Mouse (Mus musculus): ENCODE measurements around the gene Nxpe3. TPM values are rescaled to one million over a fixed set of nuclear protein-coding genes. Genes with fewer than 3 reads are reported as not detected.
A peak's percentile ranks its signal among the peaks of the same experiment; 100 is the strongest.
"Not testable (repeated sequence)": the region's sequence is repeated elsewhere in the genome, so short reads cannot be mapped to it uniquely, and the experiment has no call there.

Gene Nxpe3
- polyA plus RNA-seq, 1 experiment from 2014 or later, result 2.1 TPM

DNA sequence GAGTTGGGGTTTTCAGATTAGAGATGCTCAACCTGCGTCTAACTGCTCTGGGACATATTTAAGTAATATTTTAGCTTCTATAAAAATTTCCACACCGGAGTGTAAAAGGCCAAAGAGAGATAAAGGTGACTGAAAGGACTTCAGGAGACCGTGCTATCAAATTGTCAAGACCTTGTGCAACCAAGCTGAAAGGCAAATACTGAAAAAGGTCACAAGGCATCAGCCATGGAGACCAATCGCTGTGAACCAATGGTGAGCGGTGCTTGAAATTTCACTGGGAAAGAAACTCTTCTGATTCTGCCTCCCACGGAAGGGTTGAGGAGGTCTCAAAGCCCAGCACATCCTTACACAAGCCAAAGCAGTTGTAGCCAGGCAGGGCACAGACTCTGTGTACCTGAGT, 53.6 kb downstream of the Nxpe3 start:
- Histone ChIP-seq H3K4me2 (replicated peaks; ENCODE audit: low read depth, low read length) (no peak overlapping the region), H3K9me3 (ENCODE audit: low read length) (peaks cover 4% of the 10 kb centered on the region; the same call in 1 of the 2 replicates), H3K27ac (ENCODE audit: low read length) (no peak overlapping the region), H3K27me3 (ENCODE audit: insufficient read depth, low read length) (no peaks in the 10 kb centered on the region), H3K4me1 (ENCODE audit: insufficient read depth, low read length) (peaks cover 7% of the 10 kb centered on the region; the same call in 1 of the 2 replicates), H3K36me3 (ENCODE audit: insufficient read depth, low read length) (peaks cover 10% of the 10 kb centered on the region), H3K4me3 (ENCODE audit: low read length) (no peak overlapping the region), H3K9ac (replicated peaks; ENCODE audit: low read length) (no peak overlapping the region)
- ATAC-seq (ENCODE audit: low FRiP score, low TSS enrichment), result no peak
- 83% methylated on average over 6 of the region's 6 CpGs for WGBS

DNA sequence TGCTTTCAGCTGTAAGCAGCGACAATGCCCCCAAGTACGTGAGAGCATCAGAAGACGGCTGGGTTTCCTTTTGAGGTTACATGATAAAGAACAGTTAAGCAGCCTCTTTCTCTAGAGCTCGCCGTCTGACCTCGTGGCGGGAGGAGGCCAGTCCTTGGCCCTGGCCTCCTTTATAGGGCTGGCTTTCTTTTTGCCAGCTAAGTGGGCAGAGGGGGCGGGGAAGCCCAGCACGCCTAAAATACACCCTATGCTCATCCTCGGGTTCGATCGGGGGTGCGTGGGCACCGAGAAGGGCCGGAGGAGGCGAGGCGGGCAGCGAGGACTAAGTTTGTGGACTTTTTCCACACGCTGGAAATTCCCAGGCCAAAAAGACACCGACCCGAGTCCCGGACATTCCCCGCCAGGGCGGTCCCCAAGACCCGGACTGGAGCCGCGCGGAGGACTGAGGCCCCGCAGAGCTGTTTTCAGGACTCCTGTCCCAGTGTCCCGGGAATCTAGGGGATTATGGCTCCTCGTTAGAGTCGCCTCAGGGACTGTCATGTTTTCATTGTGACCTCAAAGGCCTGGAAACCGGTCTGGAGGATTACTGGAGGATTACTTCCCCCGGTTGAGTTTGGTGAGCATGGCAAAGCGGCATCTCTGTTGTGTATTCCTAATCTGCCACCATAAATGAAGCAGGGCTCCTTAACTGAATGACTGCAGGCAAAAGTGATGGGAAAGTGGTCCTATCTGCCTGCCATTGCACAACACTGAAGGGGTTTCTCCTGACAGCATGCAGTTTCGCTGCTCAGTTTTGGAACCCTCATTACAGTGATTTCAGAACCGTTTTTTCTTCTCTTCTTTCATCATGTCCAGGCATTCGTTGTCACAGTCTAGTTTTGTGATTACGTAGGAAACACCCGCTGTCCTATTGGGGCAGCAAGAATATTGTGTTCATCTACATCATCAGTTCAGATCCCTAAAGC, 56.3 kb downstream of the Nxpe3 start, which contains the start of gene Nfkbiz:
TSS of gene Nfkbiz (minus strand) at position 390 of the 965 bp plus-strand sequence.
- Histone ChIP-seq H3K36me3 (ENCODE audit: insufficient read depth, low read length) (peaks cover under 1% of the 10 kb centered on the region), H3K4me3 (ENCODE audit: low read length) (peak within 1 kb of the TSS; percentile 66), H3K4me2 (replicated peaks; ENCODE audit: low read depth, low read length) (peak within 1 kb of the TSS; percentile 71), H3K9ac (replicated peaks; ENCODE audit: low read length) (peak within 1 kb of the TSS; percentile 94), H3K4me1 (ENCODE audit: insufficient read depth, low read length) (peaks cover 7% of the 10 kb centered on the region; the same call in 1 of the 2 replicates), H3K27me3 (ENCODE audit: insufficient read depth, low read length) (no peaks in the 10 kb centered on the region), H3K9me3 (ENCODE audit: low read length) (no peaks in the 10 kb centered on the region), H3K27ac (ENCODE audit: low read length) (peak within 1 kb of the TSS; percentile 90)
- peak; percentile 96 for ATAC-seq (ENCODE audit: low FRiP score, low TSS enrichment)
- WGBS, result under 1% methylated on average over 40 of the region's 40 CpGs

GRCm38 (mm10) chr16:55838129-55838509, 57.0 kb downstream of the Nxpe3 start:
- peak overlapping the region; percentile 90 for H3K27ac ChIP-seq (ENCODE audit: low read length)
- ATAC-seq (ENCODE audit: low FRiP score, low TSS enrichment), result no peak
- H3K9ac ChIP-seq (replicated peaks; ENCODE audit: low read length), result peak overlapping the region; percentile 94
- no peaks in the 10 kb centered on the region for H3K9me3 ChIP-seq (ENCODE audit: low read length)
- peaks cover 7% of the 10 kb centered on the region; the same call in 1 of the 2 replicates for H3K4me1 ChIP-seq (ENCODE audit: insufficient read depth, low read length)
- H3K4me3 ChIP-seq (ENCODE audit: low read length), result peak overlapping the region; percentile 66
- no peaks in the 10 kb centered on the region for H3K27me3 ChIP-seq (ENCODE audit: insufficient read depth, low read length)
- 9% methylated on average over 3 of the region's 3 CpGs for WGBS
- H3K4me2 ChIP-seq (replicated peaks; ENCODE audit: low read depth, low read length), result peak overlapping the region; percentile 71
- no peaks in the 10 kb centered on the region for H3K36me3 ChIP-seq (ENCODE audit: insufficient read depth, low read length)

- peak overlapping the region; percentile 71; the same call in 1 of the 2 replicates for H3K4me2 ChIP-seq (replicated peaks; ENCODE audit: low read depth, low read length)
- H3K4me1 ChIP-seq (ENCODE audit: insufficient read depth, low read length); H3K36me3 ChIP-seq (ENCODE audit: insufficient read depth, low read length); H3K27ac ChIP-seq (ENCODE audit: low read length); H3K9me3 ChIP-seq (ENCODE audit: low read length); H3K27me3 ChIP-seq (ENCODE audit: insufficient read depth, low read length); ATAC-seq (ENCODE audit: low FRiP score, low TSS enrichment); H3K9ac ChIP-seq (replicated peaks; ENCODE audit: low read length): not testable (repeated sequence)
- 88% methylated on average over 8 of the region's 8 CpGs for WGBS
- peak overlapping the region; percentile 66; the same call in 1 of the 2 replicates for H3K4me3 ChIP-seq (ENCODE audit: low read length)
Observed at GRCm38 (mm10) chr16:55837653-55838052, 57.4 kb downstream of the Nxpe3 start.

- no peaks in the 10 kb centered on the region for H3K36me3 ChIP-seq (ENCODE audit: insufficient read depth, low read length)
- H3K4me2 ChIP-seq (replicated peaks; ENCODE audit: low read depth, low read length), result no peak overlapping the region
- no peak overlapping the region for H3K27ac ChIP-seq (ENCODE audit: low read length)
- no peaks in the 10 kb centered on the region for H3K27me3 ChIP-seq (ENCODE audit: insufficient read depth, low read length)
- WGBS, result 73% methylated on average over 2 of the region's 2 CpGs
- peaks cover 7% of the 10 kb centered on the region; the same call in 1 of the 2 replicates for H3K4me1 ChIP-seq (ENCODE audit: insufficient read depth, low read length)
- no peak overlapping the region for H3K9ac ChIP-seq (replicated peaks; ENCODE audit: low read length)
- H3K4me3 ChIP-seq (ENCODE audit: low read length), result no peak overlapping the region
- ATAC-seq (ENCODE audit: low FRiP score, low TSS enrichment), result no peak
- H3K9me3 ChIP-seq (ENCODE audit: low read length), result no peaks in the 10 kb centered on the region
Observed at GRCm38 (mm10) chr16:55837168-55837567, 57.9 kb downstream of the Nxpe3 start.

GRCm38 (mm10) chr16:55835798-55836197, 59.3 kb downstream of the Nxpe3 start:
- Histone ChIP-seq H3K27ac (ENCODE audit: low read length) (no peak overlapping the region), H3K4me3 (ENCODE audit: low read length) (no peak overlapping the region), H3K4me2 (replicated peaks; ENCODE audit: low read depth, low read length) (no peak overlapping the region), H3K9me3 (ENCODE audit: low read length) (no peaks in the 10 kb centered on the region), H3K4me1 (ENCODE audit: insufficient read depth, low read length) (peaks cover 7% of the 10 kb centered on the region; the same call in 1 of the 2 replicates), H3K27me3 (ENCODE audit: insufficient read depth, low read length) (no peaks in the 10 kb centered on the region), H3K9ac (replicated peaks; ENCODE audit: low read length) (no peak overlapping the region), H3K36me3 (ENCODE audit: insufficient read depth, low read length) (no peaks in the 10 kb centered on the region)
- ATAC-seq (ENCODE audit: low FRiP score, low TSS enrichment), result no peak

DNA sequence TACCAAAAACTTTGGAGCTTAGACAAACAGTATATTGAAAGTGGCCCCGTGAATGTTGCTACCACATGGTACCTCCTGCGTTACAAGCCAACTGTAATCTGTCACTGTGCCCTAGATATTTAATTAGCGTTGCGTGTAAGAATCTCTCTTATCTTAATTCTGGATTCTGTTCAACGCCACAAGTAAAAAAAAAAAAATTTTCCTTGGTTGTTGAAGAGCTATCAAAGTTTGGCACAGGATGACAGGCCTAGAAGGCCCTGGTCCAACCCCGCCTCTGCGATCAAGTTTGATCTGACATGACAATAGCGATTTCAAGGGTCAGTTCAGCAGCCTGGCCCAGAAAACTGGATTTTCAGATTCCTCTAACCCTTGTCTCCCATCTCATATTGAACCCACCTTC, 62.5 kb downstream of the Nxpe3 start:
- H3K36me3 ChIP-seq (ENCODE audit: insufficient read depth, low read length), result no peaks in the 10 kb centered on the region
- H3K27ac ChIP-seq (ENCODE audit: low read length), result no peak overlapping the region
- no peaks in the 10 kb centered on the region for H3K27me3 ChIP-seq (ENCODE audit: insufficient read depth, low read length)
- whole genome bisulfite sequencing, result 94% methylated on average over 8 of the region's 8 CpGs
- H3K9ac ChIP-seq (replicated peaks; ENCODE audit: low read length), result no peak overlapping the region
- H3K9me3 ChIP-seq (ENCODE audit: low read length), result no peaks in the 10 kb centered on the region
- no peak for ATAC-seq (ENCODE audit: low FRiP score, low TSS enrichment)
- H3K4me2 ChIP-seq (replicated peaks; ENCODE audit: low read depth, low read length), result no peak overlapping the region
- no peak overlapping the region for H3K4me3 ChIP-seq (ENCODE audit: low read length)
- H3K4me1 ChIP-seq (ENCODE audit: insufficient read depth, low read length), result no peaks in the 10 kb centered on the region

DNA sequence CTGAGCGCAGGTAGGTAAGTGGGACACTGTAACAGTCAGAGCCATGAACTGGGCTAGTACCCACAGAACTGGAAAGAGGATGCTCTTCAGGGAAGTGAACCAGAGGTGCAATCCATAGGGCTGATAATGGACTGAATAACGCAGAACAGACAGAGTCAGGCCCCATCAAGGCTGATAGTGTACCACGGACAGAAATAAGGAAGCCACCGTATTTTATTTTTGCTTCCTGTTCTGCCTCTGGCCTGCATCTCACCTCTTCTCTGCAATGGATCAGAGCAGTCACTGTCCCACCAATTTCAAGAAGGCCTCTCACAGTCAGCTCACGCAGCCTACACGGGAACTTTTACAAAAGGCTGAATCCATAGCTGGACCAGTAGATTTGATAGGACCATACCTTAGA, 63.0 kb downstream of the Nxpe3 start:
- no peaks in the 10 kb centered on the region for H3K27me3 ChIP-seq (ENCODE audit: insufficient read depth, low read length)
- no peaks in the 10 kb centered on the region for H3K9me3 ChIP-seq (ENCODE audit: low read length)
- 92% methylated on average over 6 of the region's 6 CpGs for WGBS
- H3K9ac ChIP-seq (replicated peaks; ENCODE audit: low read length), result no peak overlapping the region
- H3K4me3 ChIP-seq (ENCODE audit: low read length), result no peak overlapping the region
- H3K27ac ChIP-seq (ENCODE audit: low read length), result no peak overlapping the region
- H3K36me3 ChIP-seq (ENCODE audit: insufficient read depth, low read length), result no peaks in the 10 kb centered on the region
- no peak for ATAC-seq (ENCODE audit: low FRiP score, low TSS enrichment)
- H3K4me2 ChIP-seq (replicated peaks; ENCODE audit: low read depth, low read length), result no peak overlapping the region
- H3K4me1 ChIP-seq (ENCODE audit: insufficient read depth, low read length), result no peaks in the 10 kb centered on the region

- no peaks in the 10 kb centered on the region for H3K4me1 ChIP-seq (ENCODE audit: insufficient read depth, low read length)
- no peaks in the 10 kb centered on the region for H3K36me3 ChIP-seq (ENCODE audit: insufficient read depth, low read length)
- no peaks in the 10 kb centered on the region for H3K9me3 ChIP-seq (ENCODE audit: low read length)
- no peak overlapping the region for H3K27ac ChIP-seq (ENCODE audit: low read length)
- no peaks in the 10 kb centered on the region for H3K27me3 ChIP-seq (ENCODE audit: insufficient read depth, low read length)
- H3K4me3 ChIP-seq (ENCODE audit: low read length), result no peak overlapping the region
- no peak for ATAC-seq (ENCODE audit: low FRiP score, low TSS enrichment)
- WGBS, result 86% methylated on average over 1 of the region's 1 CpGs
- no peak overlapping the region for H3K9ac ChIP-seq (replicated peaks; ENCODE audit: low read length)
- H3K4me2 ChIP-seq (replicated peaks; ENCODE audit: low read depth, low read length), result no peak overlapping the region
Observed at GRCm38 (mm10) chr16:55831451-55831850, 63.6 kb downstream of the Nxpe3 start.

All from kidney, embryonic 16.5 days (tissue).